Mouse (Mus musculus) thymus, adult 18-20 months (tissue): ENCODE data around the gene Muc3.
"Not testable (repeated sequence)": the region's sequence is repeated elsewhere in the genome, so short reads cannot be mapped to it uniquely, and the experiment has no call there.

Experiments
- DNase-seq, 2 experiments: peaks; one replicate each; pipeline ENCODE4 v3.0.0; 2022; ENCODE audit warnings: mixed read lengths in 2 of 2

Muc3 gene

GRCm38 (mm10) chr5:137121280-137121679, 27.8 kb downstream of the Muc3 start:
- DNase-seq = no peak

GRCm38 (mm10) chr5:137118878-137119277, 30.2 kb downstream of the Muc3 start:
- DNase-seq = no peak

GRCm38 (mm10) chr5:137117994-137118393, 31.1 kb downstream of the Muc3 start:
- not testable (repeated sequence) for DNase-seq

- DNase-seq = no peak
These were observed 32.1 kb downstream of the Muc3 start for GRCm38 (mm10) chr5:137116987-137117386.

GRCm38 (mm10) chr5:137115866-137116847, 33.0 kb downstream of the Muc3 start, which contains the start of gene Trim56:
Trim56 (minus strand) TSS chr5:137116209.
- peak; percentile 77 to 82 for DNase-seq

GRCm38 (mm10) chr5:137114891-137115561, 34.1 kb downstream of the Muc3 start:
- DNase-seq = no peak

GRCm38 (mm10) chr5:137111542-137112408, 37.3 kb downstream of the Muc3 start:
- DNase-seq = no peak

GRCm38 (mm10) chr5:137110863-137111262, 38.3 kb downstream of the Muc3 start:
- DNase-seq = no peak

GRCm38 (mm10) chr5:137109941-137110593, 39.1 kb downstream of the Muc3 start:
- no peak for DNase-seq

- DNase-seq = no peak
These were observed 41.0 kb downstream of the Muc3 start for GRCm38 (mm10) chr5:137108111-137108510.

- DNase-seq = no peak
These were observed 41.5 kb downstream of the Muc3 start for GRCm38 (mm10) chr5:137107670-137108069.

- peak in 1 of 2 experiments; percentile 53 for DNase-seq
These were observed 42.1 kb downstream of the Muc3 start for GRCm38 (mm10) chr5:137107024-137107423.

- no peak for DNase-seq
These were observed 42.7 kb downstream of the Muc3 start for GRCm38 (mm10) chr5:137106434-137106833.

GRCm38 (mm10) chr5:137103969-137104368, 45.2 kb downstream of the Muc3 start:
- no peak for DNase-seq

GRCm38 (mm10) chr5:137102575-137103522, 46.3 kb downstream of the Muc3 start:
- peak; percentile 29 to 55 for DNase-seq

GRCm38 (mm10) chr5:137102078-137102477, 47.0 kb downstream of the Muc3 start:
- no peak for DNase-seq

- no peak for DNase-seq
These were observed 48.5 kb downstream of the Muc3 start for GRCm38 (mm10) chr5:137100660-137101059.

GRCm38 (mm10) chr5:137098418-137098817, 50.7 kb downstream of the Muc3 start:
- DNase-seq = no peak

GRCm38 (mm10) chr5:137096037-137096436, 53.1 kb downstream of the Muc3 start:
- no peak for DNase-seq

GRCm38 (mm10) chr5:137095135-137095534, 54.0 kb downstream of the Muc3 start:
- DNase-seq = no peak

GRCm38 (mm10) chr5:137093720-137094119, 55.4 kb downstream of the Muc3 start:
- no peak for DNase-seq
